Mouse (Mus musculus) cerebellum, adult 18-20 months (tissue): ENCODE measurements around the gene Ncor1.
A peak's percentile ranks its signal among the peaks of the same experiment; 100 is the strongest.
"Not testable (repeated sequence)": the region's sequence is repeated elsewhere in the genome, so short reads cannot be mapped to it uniquely, and the experiment has no call there.

ENCODE experiments used
- DNase-seq, 2 experiments: peaks; one replicate each; pipeline ENCODE4 v3.0.0; 2021

The Ncor1 gene

GRCm38 (mm10) chr11:62351948-62352347, 106.4 kb downstream of the Ncor1 start:
- no peak for DNase-seq

DNA sequence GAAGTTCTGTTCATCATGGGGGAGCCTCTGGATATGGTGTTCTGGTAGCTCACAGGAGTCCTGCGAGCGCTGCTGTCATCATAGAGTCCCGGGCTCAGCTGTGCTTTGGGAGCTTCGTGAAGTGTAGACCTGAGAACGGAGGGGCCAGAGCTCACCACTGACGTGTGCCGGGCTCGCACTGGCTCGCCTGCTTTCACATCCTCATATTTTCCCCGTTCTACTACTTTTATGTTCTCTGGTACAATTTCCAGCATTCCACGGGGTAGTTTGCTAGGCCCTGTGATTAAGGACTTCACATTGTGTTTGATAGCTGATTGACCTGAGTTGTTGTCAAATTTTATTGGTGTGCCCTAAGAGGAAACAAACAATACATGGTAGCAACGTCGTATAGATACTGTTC, 115.3 kb downstream of the Ncor1 start:
- no peak for DNase-seq

DNA sequence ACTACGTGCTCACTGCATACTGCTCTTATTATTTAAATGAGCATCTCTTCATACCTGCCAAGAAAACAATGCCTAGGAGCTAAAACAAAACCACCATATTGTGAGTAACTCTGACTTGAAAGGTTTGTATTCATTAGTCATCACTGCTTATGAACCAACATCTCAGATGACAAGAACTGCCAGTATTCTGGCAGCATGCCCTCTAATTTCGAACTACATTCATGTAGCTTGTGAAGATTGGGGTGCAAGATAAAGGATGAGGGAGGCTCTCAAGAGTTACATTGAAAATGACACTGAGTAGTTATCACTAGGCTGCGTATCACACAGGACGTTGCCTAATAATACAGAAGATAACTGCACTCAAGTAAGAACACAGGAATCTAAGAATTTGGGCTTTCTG, 126.1 kb downstream of the Ncor1 start:
- no peak for DNase-seq

DNA sequence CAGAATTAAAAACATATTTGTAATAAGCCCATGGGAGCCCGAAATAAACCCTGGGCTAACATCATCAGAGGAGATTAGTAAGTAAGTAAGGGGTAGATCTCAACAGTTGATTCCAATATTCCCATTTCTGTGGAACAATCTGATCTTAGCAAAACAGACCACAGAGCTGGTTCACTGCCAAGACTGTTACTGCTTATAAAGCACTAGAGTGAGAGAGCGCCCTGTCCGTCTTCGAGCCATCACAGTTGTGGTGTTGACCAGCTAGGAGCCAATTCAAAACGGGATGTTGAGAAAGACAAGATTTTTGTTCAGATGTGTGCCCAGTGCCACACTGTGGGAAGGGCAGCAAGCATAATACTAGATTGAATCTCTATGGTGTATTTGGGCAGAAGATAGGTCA, 127.2 kb downstream of the Ncor1 start:
- peak; percentile 25 to 26 for DNase-seq

- DNase-seq, result no peak
These were observed 134.7 kb downstream of the Ncor1 start for GRCm38 (mm10) chr11:62323659-62324058.

DNA sequence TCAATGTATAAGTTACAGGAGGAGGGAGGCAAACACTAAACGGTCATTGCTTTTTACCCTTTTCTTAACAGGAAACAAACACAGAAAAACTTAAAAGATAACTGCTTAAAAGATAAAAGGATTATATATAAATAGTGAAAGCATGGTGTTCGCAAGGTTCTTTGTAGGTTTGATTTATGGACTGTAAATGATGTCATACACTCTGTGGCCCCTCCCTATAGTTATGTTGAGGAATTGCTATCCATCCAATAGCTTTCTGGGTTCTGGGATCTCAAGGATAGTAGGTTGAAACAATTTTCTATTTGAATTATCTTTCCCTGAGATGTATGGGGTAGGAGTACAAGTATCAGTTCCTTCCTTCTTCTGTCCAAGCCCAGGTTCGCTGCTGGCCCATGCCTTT, 138.2 kb downstream of the Ncor1 start:
- DNase-seq, result no peak

GRCm38 (mm10) chr11:62317746-62318145, 140.6 kb downstream of the Ncor1 start:
- peak; percentile 58 to 70 for DNase-seq

DNA sequence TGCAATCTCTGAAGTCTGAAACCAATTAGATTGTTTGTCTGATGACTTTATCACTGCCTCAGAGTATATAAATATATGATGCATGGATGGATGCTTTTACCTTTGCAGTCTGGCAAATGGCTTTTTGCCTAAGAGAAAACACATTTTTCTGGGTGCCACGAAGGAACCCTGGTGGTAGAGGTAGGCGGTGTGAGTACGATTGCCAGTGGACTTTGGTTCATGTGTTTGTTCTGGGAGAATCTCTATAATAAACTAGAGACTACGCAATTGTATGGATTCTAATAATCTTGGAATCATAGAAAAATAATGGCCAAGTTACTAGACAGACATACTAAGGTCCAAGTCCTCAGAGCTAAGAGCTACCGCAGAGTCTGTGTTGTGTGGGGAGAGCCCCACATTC, 143.4 kb downstream of the Ncor1 start:
- DNase-seq, result no peak

GRCm38 (mm10) chr11:62309296-62309695, 149.0 kb downstream of the Ncor1 start:
- DNase-seq, result no peak

DNA sequence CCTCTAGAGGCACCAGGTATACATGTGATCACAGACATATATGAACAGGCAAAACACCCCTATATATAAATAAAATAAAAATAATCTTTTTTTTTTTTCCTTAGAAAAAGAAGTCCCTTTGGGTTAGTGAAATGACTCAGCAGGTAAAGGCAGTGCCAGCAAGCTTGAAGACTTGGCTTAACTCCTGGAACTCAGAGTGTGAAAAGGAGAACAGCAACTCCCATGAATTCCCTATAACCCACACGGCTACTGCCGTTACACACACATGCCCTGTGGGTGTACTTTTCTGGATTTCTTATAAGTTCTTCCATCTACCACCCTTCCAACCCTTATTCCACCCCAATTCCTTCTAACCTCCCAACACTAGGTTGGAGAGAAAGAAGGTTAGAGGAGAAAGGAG, 152.5 kb downstream of the Ncor1 start:
- no peak for DNase-seq

DNA sequence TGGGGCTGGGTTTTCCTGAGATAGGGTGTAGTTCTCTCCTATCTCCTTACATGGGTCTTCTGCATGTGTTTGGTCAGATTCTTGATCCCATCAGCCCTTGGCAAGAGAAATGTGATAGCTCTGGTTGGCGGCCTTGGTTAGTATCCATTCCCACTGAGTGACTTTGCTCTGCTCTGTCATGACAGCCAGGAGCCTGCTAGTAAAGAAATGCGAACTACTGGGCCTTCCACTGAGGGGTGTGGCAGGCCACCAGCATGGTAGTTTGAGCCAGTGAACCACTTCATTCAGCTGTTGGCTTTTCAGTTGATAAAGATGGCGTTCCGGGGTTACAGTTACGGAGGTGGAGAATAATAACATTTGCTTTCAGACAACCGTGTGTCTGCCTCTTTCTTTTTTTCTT, 159.5 kb downstream of the Ncor1 start:
- DNase-seq, result no peak

GRCm38 (mm10) chr11:62294121-62294520, 164.2 kb downstream of the Ncor1 start:
- DNase-seq, result no peak

DNA sequence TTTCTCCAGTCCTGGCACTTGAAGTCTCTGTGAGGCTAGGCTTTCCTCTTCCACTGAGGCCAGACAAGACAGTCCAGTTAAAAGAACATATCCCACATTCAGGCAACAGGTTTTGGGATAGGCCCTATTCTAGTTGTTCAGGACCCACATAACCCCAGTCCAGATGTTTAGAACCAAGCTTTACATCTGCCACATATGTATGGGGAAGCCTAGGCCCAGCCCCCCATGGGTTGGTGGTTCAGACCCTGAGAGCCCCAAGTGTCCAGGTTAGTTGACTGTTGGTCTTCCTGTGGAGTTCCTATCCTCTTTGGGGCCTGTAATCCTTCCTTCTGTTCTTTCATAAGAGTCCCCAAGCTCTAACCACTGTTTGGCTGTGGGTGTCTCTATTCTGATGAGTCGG, 170.6 kb downstream of the Ncor1 start:
- no peak for DNase-seq

DNA sequence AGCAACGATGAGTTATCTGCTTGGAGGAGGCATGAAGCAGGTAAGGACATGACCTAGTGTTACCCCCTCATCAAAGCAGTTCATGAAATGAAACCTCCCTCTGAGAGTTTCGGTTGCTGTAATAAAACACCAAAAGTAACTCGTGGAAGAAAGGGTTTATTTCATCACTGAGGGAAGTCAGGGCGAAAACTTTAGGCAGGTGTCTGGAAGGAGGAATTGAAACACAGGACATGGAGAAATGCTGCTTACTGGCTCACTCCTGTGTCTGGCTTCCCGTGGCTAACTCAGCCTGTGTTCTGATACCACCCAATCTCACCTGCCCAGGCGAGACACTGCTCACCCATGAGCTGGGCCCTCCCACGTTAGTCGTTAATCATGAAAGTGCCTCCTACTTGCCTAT, 173.3 kb downstream of the Ncor1 start:
- no peak for DNase-seq

- DNase-seq, result not testable (repeated sequence)
These were observed 174.3 kb downstream of the Ncor1 start for GRCm38 (mm10) chr11:62284020-62284419.

DNA sequence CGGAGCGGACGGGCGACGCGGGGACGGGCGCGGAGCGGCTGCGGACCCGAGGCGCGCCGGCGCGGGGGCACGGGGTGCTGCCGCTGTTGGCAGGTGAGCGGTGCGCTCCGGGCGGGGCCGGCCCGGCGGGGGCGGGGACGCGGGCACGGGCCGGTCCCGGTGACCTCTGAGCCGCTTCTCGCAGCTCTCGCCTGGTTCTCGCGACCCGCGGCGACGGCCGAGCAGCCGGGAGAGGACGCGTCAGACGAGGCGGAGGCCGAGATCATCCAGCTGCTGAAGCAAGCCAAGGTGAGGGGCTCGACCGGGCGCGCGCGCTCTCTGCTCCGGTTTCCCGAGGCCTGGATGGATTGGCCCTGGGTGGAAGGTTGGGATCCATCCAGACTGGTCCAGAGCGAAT, 176.7 kb downstream of the Ncor1 start:
- no peak for DNase-seq

GRCm38 (mm10) chr11:62280675-62281600, 177.4 kb downstream of the Ncor1 start, which contains the start of the genes Zswim7 and Ttc19:
Gene Zswim7 (minus strand): TSS chr11:62281375.
Gene Ttc19 (plus strand): TSS chr11:62281473.
- peak; percentile 87 to 96 for DNase-seq

DNA sequence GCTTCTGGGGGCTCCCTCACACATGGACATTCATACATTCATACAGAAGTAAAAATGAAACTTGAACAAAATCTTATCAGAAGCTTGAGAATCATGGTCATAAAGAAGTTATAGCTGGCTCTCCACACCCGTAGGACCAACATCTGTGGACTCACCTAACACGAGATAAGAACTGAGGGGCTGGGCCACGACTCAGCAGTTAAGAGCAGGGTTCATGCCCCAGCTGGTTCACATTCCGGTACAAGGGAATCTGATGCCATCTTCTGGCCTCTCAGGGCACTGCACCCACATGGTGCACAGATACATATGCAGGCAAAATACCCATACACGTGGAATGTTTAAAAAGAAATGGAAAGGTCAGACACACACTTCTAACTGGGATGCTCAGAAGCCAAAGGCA, 180.3 kb downstream of the Ncor1 start:
- DNase-seq, result peak in 1 of 2 experiments; percentile 34

GRCm38 (mm10) chr11:62277086-62277485, 181.3 kb downstream of the Ncor1 start:
- DNase-seq, result no peak

DNA sequence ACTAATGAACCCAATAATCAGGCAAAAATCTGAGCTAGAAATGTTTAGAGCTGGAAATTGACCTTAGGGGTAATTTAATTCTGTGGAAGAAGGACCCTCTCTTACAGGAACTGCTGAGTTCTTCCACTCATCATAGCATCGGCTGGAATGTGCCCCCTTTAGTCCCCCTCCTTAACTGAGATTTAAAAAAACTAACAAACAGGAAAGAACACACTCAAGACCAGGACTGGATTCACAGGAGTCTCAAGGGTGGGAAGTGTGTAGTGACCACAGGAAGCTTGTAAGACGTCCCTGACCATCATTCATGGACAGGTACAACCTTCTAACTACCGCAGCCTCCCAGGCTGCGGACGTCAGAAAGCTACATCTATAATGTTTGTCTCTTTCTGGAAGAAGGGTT, 187.5 kb downstream of the Ncor1 start:
- no peak for DNase-seq

DNA sequence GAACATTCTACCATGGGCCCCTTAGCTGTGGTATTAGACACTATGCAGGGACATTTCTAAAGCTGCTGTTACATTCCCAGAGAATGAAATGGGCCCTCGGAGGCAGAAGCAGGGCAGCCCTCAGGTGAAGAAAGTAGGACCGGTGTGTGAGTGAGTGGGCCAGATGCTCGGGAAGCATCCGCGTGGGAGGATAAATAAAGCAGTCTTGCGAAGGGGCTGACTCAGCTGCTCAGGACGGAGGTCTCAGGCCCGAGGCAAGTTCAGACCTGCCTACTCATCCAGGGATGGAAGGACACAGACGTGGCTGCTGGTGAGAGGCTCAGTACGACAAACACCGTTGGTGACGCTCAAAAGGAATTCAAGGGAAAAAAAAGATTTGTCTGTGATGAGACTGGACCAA, 189.2 kb downstream of the Ncor1 start:
- DNase-seq, result no peak

- no peak for DNase-seq
These were observed 190.0 kb downstream of the Ncor1 start for GRCm38 (mm10) chr11:62268381-62268780.

- no peak for DNase-seq
These were observed 191.7 kb downstream of the Ncor1 start for GRCm38 (mm10) chr11:62266466-62267214.
